Mouse (Mus musculus): Measurements from ENCODE around the gene Wdr38. TPM values are rescaled to one million over a fixed set of nuclear protein-coding genes. Genes with fewer than 3 reads are reported as not detected.
"Not testable (repeated sequence)": the region's sequence is repeated elsewhere in the genome, so short reads cannot be mapped to it uniquely, and the experiment has no call there.

The Wdr38 gene
- polyA plus RNA-seq, 1 experiment, result not detected

GRCm38 (mm10) chr2:39004880-39005435, 7.7 kb downstream of the Wdr38 start, which contains the start of gene Arpc5l:
Arpc5l (plus strand) TSS chr2:39005348.
- peaks cover 17% of the 10 kb centered on the region for H3K4me1 ChIP-seq (ENCODE audit: control insufficient read depth, insufficient read depth, insufficient read length, low read length)
- H3K4me3 ChIP-seq (ENCODE audit: insufficient read depth, low read depth, low read length), result peak within 1 kb of the TSS; percentile 89
- H3K27ac ChIP-seq (replicated peaks; ENCODE audit: low read depth, low read length), result peak within 1 kb of the TSS; percentile 58

GRCm38 (mm10) chr2:39005574-39006079, 8.4 kb downstream of the Wdr38 start, which contains the start of gene Rpl35:
Rpl35 (minus strand) TSS chr2:39005624.
- H3K4me3 ChIP-seq (ENCODE audit: insufficient read depth, low read depth, low read length), result peak within 1 kb of the TSS; percentile 89
- peaks cover 18% of the 10 kb centered on the region for H3K4me1 ChIP-seq (ENCODE audit: control insufficient read depth, insufficient read depth, insufficient read length, low read length)
- peak within 1 kb of the TSS; percentile 58 for H3K27ac ChIP-seq (replicated peaks; ENCODE audit: low read depth, low read length)

- peak overlapping the region; percentile 89 for H3K4me3 ChIP-seq (ENCODE audit: insufficient read depth, low read depth, low read length)
- peaks cover 21% of the 10 kb centered on the region for H3K4me1 ChIP-seq (ENCODE audit: control insufficient read depth, insufficient read depth, insufficient read length, low read length)
- no peak overlapping the region for H3K27ac ChIP-seq (replicated peaks; ENCODE audit: low read depth, low read length)
Measured at GRCm38 (mm10) chr2:39006149-39006730, 9.0 kb downstream of the Wdr38 start.

GRCm38 (mm10) chr2:39007865-39008264, 10.6 kb downstream of the Wdr38 start:
- Histone ChIP-seq H3K27ac (replicated peaks; ENCODE audit: low read depth, low read length) (peak overlapping the region; percentile 87), H3K4me3 (ENCODE audit: insufficient read depth, low read depth, low read length) (peak overlapping the region; percentile 94), H3K4me1 (ENCODE audit: control insufficient read depth, insufficient read depth, insufficient read length, low read length) (peaks cover 25% of the 10 kb centered on the region)

- Histone ChIP-seq H3K4me3 (ENCODE audit: insufficient read depth, low read depth, low read length) (peak overlapping the region; percentile 94), H3K4me1 (ENCODE audit: control insufficient read depth, insufficient read depth, insufficient read length, low read length) (peaks cover 29% of the 10 kb centered on the region)
Measured at GRCm38 (mm10) chr2:39008350-39008851, 11.1 kb downstream of the Wdr38 start.

GRCm38 (mm10) chr2:39008954-39009365, 11.7 kb downstream of the Wdr38 start:
- Histone ChIP-seq H3K27ac (replicated peaks; ENCODE audit: low read depth, low read length) (peak overlapping the region; percentile 87), H3K4me3 (ENCODE audit: insufficient read depth, low read depth, low read length) (peak overlapping the region; percentile 94), H3K4me1 (ENCODE audit: control insufficient read depth, insufficient read depth, insufficient read length, low read length) (peaks cover 25% of the 10 kb centered on the region)

More at GRCm38 (mm10) chr2:39008350-39008851, 11.1 kb downstream of the Wdr38 start:
- peak overlapping the region; percentile 87 for H3K27ac ChIP-seq (replicated peaks; ENCODE audit: low read depth, low read length)

- H3K27ac ChIP-seq (replicated peaks; ENCODE audit: low read depth, low read length), result peak overlapping the region; percentile 77
- H3K4me1 ChIP-seq (ENCODE audit: control insufficient read depth, insufficient read depth, insufficient read length, low read length), result peaks cover 25% of the 10 kb centered on the region
- not testable (repeated sequence) for H3K4me3 ChIP-seq (ENCODE audit: insufficient read depth, low read depth, low read length)
Measured at GRCm38 (mm10) chr2:39010144-39010543, 12.9 kb downstream of the Wdr38 start.

- peak overlapping the region; percentile 93 for H3K27ac ChIP-seq (replicated peaks; ENCODE audit: low read depth, low read length)
- H3K4me3 ChIP-seq (ENCODE audit: insufficient read depth, low read depth, low read length), result no peak overlapping the region
- H3K4me1 ChIP-seq (ENCODE audit: control insufficient read depth, insufficient read depth, insufficient read length, low read length), result peaks cover 20% of the 10 kb centered on the region
Measured at GRCm38 (mm10) chr2:39011264-39011663, 14.0 kb downstream of the Wdr38 start.

GRCm38 (mm10) chr2:39011971-39012370, 14.7 kb downstream of the Wdr38 start:
- Histone ChIP-seq H3K4me1 (ENCODE audit: control insufficient read depth, insufficient read depth, insufficient read length, low read length) (peaks cover 19% of the 10 kb centered on the region), H3K27ac (replicated peaks; ENCODE audit: low read depth, low read length) (peak overlapping the region; percentile 93), H3K4me3 (ENCODE audit: insufficient read depth, low read depth, low read length) (no peak overlapping the region)

- Histone ChIP-seq H3K4me1 (ENCODE audit: control insufficient read depth, insufficient read depth, insufficient read length, low read length) (peaks cover 19% of the 10 kb centered on the region), H3K27ac (replicated peaks; ENCODE audit: low read depth, low read length) (peak overlapping the region; percentile 34; the same call in 1 of the 2 replicates), H3K4me3 (ENCODE audit: insufficient read depth, low read depth, low read length) (no peak overlapping the region)
Measured at GRCm38 (mm10) chr2:39012768-39013279, 15.5 kb downstream of the Wdr38 start.

- H3K4me1 ChIP-seq (ENCODE audit: control insufficient read depth, insufficient read depth, insufficient read length, low read length), result peaks cover 8% of the 10 kb centered on the region; the same call in 1 of the 2 replicates
- H3K27ac ChIP-seq (replicated peaks; ENCODE audit: low read depth, low read length), result no peak overlapping the region
- H3K4me3 ChIP-seq (ENCODE audit: insufficient read depth, low read depth, low read length), result no peak overlapping the region
Measured at GRCm38 (mm10) chr2:39016581-39016980, 19.3 kb downstream of the Wdr38 start.

GRCm38 (mm10) chr2:39020004-39020403, 22.7 kb downstream of the Wdr38 start:
- H3K4me1 ChIP-seq (ENCODE audit: control insufficient read depth, insufficient read depth, insufficient read length, low read length), result no peaks in the 10 kb centered on the region
- H3K27ac ChIP-seq (replicated peaks; ENCODE audit: low read depth, low read length), result no peak overlapping the region
- no peak overlapping the region for H3K4me3 ChIP-seq (ENCODE audit: insufficient read depth, low read depth, low read length)

GRCm38 (mm10) chr2:39031611-39032010, 34.3 kb downstream of the Wdr38 start:
- no peak overlapping the region for H3K4me3 ChIP-seq (ENCODE audit: insufficient read depth, low read depth, low read length)
- no peak overlapping the region for H3K27ac ChIP-seq (replicated peaks; ENCODE audit: low read depth, low read length)
- no peaks in the 10 kb centered on the region for H3K4me1 ChIP-seq (ENCODE audit: control insufficient read depth, insufficient read depth, insufficient read length, low read length)

- no peaks in the 10 kb centered on the region for H3K4me1 ChIP-seq (ENCODE audit: control insufficient read depth, insufficient read depth, insufficient read length, low read length)
- no peak overlapping the region for H3K4me3 ChIP-seq (ENCODE audit: insufficient read depth, low read depth, low read length)
- no peak overlapping the region for H3K27ac ChIP-seq (replicated peaks; ENCODE audit: low read depth, low read length)
Measured at GRCm38 (mm10) chr2:39040215-39040614, 42.9 kb downstream of the Wdr38 start.

GRCm38 (mm10) chr2:39048515-39048914, 51.2 kb downstream of the Wdr38 start:
- H3K27ac ChIP-seq (replicated peaks; ENCODE audit: low read depth, low read length), result no peak overlapping the region
- no peak overlapping the region for H3K4me3 ChIP-seq (ENCODE audit: insufficient read depth, low read depth, low read length)
- H3K4me1 ChIP-seq (ENCODE audit: control insufficient read depth, insufficient read depth, insufficient read length, low read length), result no peaks in the 10 kb centered on the region
